Mouse (Mus musculus) activated CD4-positive, CD25-positive, alpha-beta regulatory T cell, adult 4 months (primary cell): Measurements from ENCODE around the gene Gm10436. TPM values are rescaled to one million over a fixed set of nuclear protein-coding genes. Genes with fewer than 3 reads are reported as not detected.
"Not testable (repeated sequence)": the region's sequence is repeated elsewhere in the genome, so short reads cannot be mapped to it uniquely, and the experiment has no call there.

Experiments used
- ATAC-seq: one replicate; pipeline ENCODE4 v1.8.0; 2017
- polyA plus RNA-seq, 2 experiments: library from polyadenylated mRNA; unstranded; fragments of 100-300 nt; shearing (Covaris generic); gene quantifications; one replicate each; pipeline ENCODE4 v1.2.1; 2017

Gene Gm10436
- polyA plus RNA-seq = not detected

DNA sequence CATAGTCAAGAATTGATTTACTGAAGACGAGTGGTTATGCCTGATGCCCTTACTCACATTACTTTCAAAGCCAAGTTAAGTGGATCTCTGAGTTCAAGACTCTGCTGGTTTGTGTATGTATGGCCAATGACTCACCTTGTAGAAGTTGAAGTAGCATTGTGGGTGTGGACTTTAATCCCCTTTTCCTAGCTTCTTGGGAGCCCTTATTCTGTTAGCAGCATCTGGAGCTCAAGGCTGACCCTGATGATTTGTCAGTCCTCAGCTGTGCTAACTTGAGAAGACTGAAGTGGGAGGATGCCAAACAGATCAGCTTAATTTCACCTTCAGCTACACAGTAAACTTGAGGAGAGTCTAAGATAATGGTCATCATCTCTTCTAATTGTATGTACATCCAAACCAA is at the start of gene Gm10436:
TSS of gene Gm10436 (minus strand) at position 101 of the 400 bp plus-strand sequence.
- not testable (repeated sequence) for ATAC-seq

DNA sequence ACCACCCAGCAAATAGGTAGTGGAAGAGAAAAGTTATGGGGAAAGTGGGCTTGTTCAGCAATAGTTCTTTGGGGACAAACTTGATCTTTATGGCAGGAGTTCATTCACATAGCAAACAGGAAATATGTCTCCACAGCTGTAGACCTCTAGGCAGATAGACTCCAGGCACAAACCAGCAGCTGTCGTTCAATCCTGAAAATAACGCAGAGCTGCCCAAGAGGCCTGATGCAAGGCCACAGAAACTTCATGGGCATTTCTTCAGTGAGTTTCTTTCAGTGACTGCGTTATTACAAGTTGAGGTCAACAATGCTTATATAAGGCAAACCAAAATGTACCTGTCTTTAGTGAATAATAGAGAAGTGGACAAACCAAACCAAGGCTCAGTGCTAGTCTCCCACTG is 37.5 kb upstream of the Gm10436 start:
- ATAC-seq = no peak

DNA sequence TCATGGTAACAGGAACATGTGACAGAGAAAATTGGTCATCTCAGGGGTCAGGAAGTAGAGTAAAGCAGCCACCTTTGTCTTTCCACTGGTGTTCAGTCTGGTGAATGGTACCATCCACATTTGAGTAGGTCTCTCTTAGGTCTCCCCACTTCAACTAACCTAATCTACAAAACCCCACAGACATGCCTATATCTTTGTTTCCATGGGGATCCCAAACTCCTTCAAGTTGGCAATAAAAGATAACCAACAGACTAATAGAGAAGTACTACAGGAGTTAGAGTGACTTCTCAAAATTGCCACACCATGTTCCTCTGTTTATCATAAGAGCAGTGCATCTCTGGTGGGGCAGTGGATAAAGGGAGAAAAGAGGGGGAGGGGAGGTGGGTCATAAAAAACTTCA is 36.2 kb upstream of the Gm10436 start:
- ATAC-seq = not testable (repeated sequence)

DNA sequence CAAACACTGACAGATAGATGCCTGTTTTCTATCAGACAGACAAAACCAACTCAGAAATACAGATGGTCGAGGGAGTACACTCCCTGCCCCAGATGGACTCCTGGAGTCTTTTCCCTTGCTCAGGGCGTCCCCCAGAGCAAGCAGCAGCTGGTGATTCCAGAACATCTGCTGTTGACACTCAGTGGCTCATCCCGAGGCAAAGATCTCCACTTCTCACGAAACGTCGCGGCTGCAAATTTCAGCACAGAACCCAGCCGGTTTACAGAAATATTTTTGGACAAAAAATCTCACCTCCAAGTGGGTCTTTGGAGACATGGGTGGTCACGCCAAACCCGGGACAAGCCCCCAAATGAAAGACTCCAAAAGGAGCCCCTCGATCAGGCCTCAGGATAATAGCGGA is 32.7 kb upstream of the Gm10436 start:
- no peak for ATAC-seq

DNA sequence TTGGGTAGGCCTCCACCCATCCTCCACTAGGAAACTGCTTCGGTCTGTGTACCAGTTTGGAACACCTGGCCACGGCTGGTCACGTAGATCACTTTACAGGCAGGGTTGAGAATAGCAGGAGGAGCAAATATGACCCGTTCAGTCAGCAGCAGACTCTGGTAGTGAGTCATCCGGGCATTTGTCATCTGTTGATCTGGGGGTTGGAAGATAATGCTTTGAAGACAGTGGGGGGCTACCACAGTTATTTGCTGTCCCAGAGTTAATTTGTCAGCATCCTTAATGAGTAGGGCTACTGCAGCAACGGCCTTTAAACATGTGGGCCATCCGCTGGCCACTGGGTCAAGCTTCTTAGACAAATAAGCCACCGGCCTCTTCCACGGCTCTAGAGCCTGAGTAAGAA is 29.6 kb upstream of the Gm10436 start:
- not testable (repeated sequence) for ATAC-seq

DNA sequence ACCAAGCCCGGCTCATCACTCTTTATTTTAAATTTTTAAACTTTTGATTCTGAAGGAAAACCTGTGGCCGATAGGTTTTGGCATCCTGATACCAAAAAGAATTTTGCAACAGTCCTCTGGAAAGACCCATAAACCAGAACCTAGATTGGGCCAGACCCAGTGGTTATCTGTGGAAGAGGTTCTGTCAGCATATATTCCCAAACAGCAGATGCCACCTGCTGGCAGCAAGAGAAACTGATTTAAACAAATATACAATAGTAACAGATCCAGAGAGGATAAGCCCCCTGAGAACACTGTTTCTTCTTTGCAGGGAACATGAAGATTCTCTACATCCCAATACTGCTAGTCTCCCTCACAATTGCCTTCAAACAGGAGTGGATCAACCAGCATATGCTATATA is 20.9 kb upstream of the Gm10436 start:
- ATAC-seq = no peak

Other genes starting within 250 kb of the Gm10436 start
- not detected for gene Gm2042, start 228.0 kb downstream of the Gm10436 start, polyA plus RNA-seq
- gene Gm2075, start 170.3 kb downstream of the Gm10436 start, polyA plus RNA-seq = not detected
- gene Gm6803, start 163.3 kb downstream of the Gm10436 start, polyA plus RNA-seq = not detected
- not detected for gene Gm2056, start 155.1 kb downstream of the Gm10436 start, polyA plus RNA-seq
- gene Gm16368, start 98.4 kb downstream of the Gm10436 start, polyA plus RNA-seq = not detected
- gene Gm8332, start 68.0 kb upstream of the Gm10436 start, polyA plus RNA-seq = not detected
- not detected for gene Gm5662, start 92.4 kb upstream of the Gm10436 start, polyA plus RNA-seq
- gene Gm5039, start 141.9 kb upstream of the Gm10436 start, polyA plus RNA-seq = not detected
- 10 to 100 TPM in 1 of 2 experiments, 1 to 10 TPM in 1; 8.3 to 10.1 TPM for gene Adck1, start 178.4 kb upstream of the Gm10436 start, polyA plus RNA-seq